Mouse (Mus musculus): Measurements from ENCODE around the gene Iba57. TPM values are rescaled to one million over a fixed set of nuclear protein-coding genes. Genes with fewer than 3 reads are reported as not detected.
A peak's percentile ranks its signal among the peaks of the same experiment; 100 is the strongest.
"Not testable (repeated sequence)": the region's sequence is repeated elsewhere in the genome, so short reads cannot be mapped to it uniquely, and the experiment has no call there.

The Iba57 gene
- polyA plus RNA-seq (2015; fragmentation: Nextera tagmentation; extraction: Ambion mirVana): 6.8 and 7.1 TPM in 2 replicates

GRCm38 (mm10) chr11:59163255-59164236 is at the start of gene Iba57:
Iba57 (minus strand) TSS chr11:59163739.
- whole genome bisulfite sequencing: 3% methylated on average over 68 of the region's 68 CpGs
- H3K4me3 ChIP-seq: peak within 1 kb of the TSS; percentile 60
- peak within 1 kb of the TSS; percentile 59 for H3K4me2 ChIP-seq (replicated peaks)
- peak; percentile 99 for ATAC-seq (replicated peaks)
- no peaks in the 10 kb centered on the region for H3K36me3 ChIP-seq
- peak within 1 kb of the TSS; percentile 98 for H3K27ac ChIP-seq (replicated peaks)
- no peaks in the 10 kb centered on the region for H3K9me3 ChIP-seq
- peak within 1 kb of the TSS; percentile 70 for H3K9ac ChIP-seq (replicated peaks)
- peaks cover 16% of the 10 kb centered on the region for H3K4me1 ChIP-seq
- no peaks in the 10 kb centered on the region for H3K27me3 ChIP-seq

- ATAC-seq (replicated peaks): no peak
- no peak overlapping the region for H3K9ac ChIP-seq (replicated peaks)
- WGBS: 92% methylated on average over 12 of the region's 12 CpGs
Measured at GRCm38 (mm10) chr11:59212892-59213494, 49.5 kb upstream of the Iba57 start.

GRCm38 (mm10) chr11:59212320-59212719 is 48.8 kb upstream of the Iba57 start:
- not testable (repeated sequence) for H3K9ac ChIP-seq (replicated peaks); H3K27me3 ChIP-seq; H3K9me3 ChIP-seq; H3K27ac ChIP-seq (replicated peaks); ATAC-seq (replicated peaks); H3K4me2 ChIP-seq (replicated peaks); H3K4me3 ChIP-seq
- Histone ChIP-seq H3K4me1 (peaks cover 27% of the 10 kb centered on the region), H3K36me3 (peaks cover 27% of the 10 kb centered on the region)
- 87% methylated on average over 12 of the region's 12 CpGs for WGBS

More at GRCm38 (mm10) chr11:59212892-59213494, 49.5 kb upstream of the Iba57 start:
- H3K27ac ChIP-seq (replicated peaks): no peak overlapping the region
- no peaks in the 10 kb centered on the region for H3K9me3 ChIP-seq
- no peaks in the 10 kb centered on the region for H3K27me3 ChIP-seq
- no peak overlapping the region for H3K4me3 ChIP-seq
- peaks cover 27% of the 10 kb centered on the region for H3K36me3 ChIP-seq
- no peak overlapping the region for H3K4me2 ChIP-seq (replicated peaks)
- H3K4me1 ChIP-seq: peaks cover 25% of the 10 kb centered on the region

- H3K27ac ChIP-seq (replicated peaks); H3K27me3 ChIP-seq; H3K4me3 ChIP-seq; H3K9me3 ChIP-seq; H3K9ac ChIP-seq (replicated peaks); H3K4me2 ChIP-seq (replicated peaks); ATAC-seq (replicated peaks): not testable (repeated sequence)
- peaks cover 27% of the 10 kb centered on the region for H3K4me1 ChIP-seq
- peaks cover 28% of the 10 kb centered on the region for H3K36me3 ChIP-seq
- 90% methylated on average over 9 of the region's 9 CpGs for WGBS
Measured at GRCm38 (mm10) chr11:59211561-59211960, 48.0 kb upstream of the Iba57 start.

DNA sequence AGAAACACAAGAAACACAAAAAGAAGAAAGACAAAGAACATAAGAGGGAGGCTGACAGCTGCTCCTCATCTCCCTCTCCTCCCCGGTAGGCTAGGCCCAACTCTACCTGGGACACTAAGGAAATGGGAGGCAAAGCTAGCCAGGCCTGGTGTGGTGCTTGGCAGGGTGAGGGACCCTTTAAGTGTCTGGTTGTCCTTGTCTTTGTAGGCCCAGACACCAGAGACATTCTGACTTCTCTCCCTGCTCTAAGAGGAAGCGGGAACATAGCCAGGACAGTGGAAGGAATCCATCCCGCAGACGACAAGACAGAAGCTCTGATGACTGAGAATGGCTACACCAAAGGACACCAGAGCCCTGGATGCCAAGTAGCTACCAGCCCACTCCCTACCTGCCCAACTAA is 46.5 kb upstream of the Iba57 start:
- Histone ChIP-seq H3K27me3 (no peaks in the 10 kb centered on the region), H3K9ac (replicated peaks) (no peak overlapping the region), H3K27ac (replicated peaks) (no peak overlapping the region), H3K9me3 (no peaks in the 10 kb centered on the region), H3K4me2 (replicated peaks) (no peak overlapping the region), H3K4me3 (no peak overlapping the region), H3K4me1 (peaks cover 27% of the 10 kb centered on the region), H3K36me3 (peaks cover 42% of the 10 kb centered on the region)
- 87% methylated on average over 4 of the region's 4 CpGs for WGBS
- no peak for ATAC-seq (replicated peaks)

GRCm38 (mm10) chr11:59209580-59209979 is 46.0 kb upstream of the Iba57 start:
- Histone ChIP-seq H3K4me1 (peaks cover 27% of the 10 kb centered on the region), H3K4me2 (replicated peaks) (peak overlapping the region; percentile 82), H3K27ac (replicated peaks) (no peak overlapping the region), H3K27me3 (no peaks in the 10 kb centered on the region), H3K36me3 (peaks cover 45% of the 10 kb centered on the region), H3K9me3 (no peaks in the 10 kb centered on the region), H3K4me3 (peak overlapping the region; percentile 79), H3K9ac (replicated peaks) (0 out of 2 replicates have a peak overlapping the region, but pooled peaks have one; percentile 70)
- 49% methylated on average over 5 of the region's 5 CpGs for WGBS
- no peak for ATAC-seq (replicated peaks)

DNA sequence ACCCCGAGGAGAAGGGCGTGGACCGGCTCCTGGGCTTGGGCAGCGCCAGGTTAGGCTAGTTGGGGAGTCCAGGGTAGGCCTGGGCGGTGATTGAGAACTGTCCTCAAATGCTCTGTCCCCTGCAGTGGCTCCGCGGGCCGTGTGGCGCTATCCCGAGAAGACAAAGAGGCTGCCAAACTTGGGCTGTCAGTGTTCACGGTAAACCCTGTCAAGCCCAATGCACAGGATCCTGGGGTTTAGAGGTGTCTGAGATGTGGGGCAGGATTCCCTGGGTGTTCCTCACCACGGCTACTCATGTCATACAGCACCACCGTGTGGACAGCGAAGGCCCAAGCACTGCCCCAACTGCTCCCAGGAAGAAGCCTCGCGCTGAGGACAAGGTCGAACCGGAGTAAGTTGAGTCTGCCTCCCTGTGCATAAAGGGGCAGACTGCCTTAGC is 45.5 kb upstream of the Iba57 start:
- 11% methylated on average over 18 of the region's 18 CpGs for WGBS

GRCm38 (mm10) chr11:59208153-59208831 is 44.8 kb upstream of the Iba57 start, which contains the start of gene 2310033P09Rik:
2310033P09Rik (plus strand) TSS chr11:59208321.
- Histone ChIP-seq H3K4me1 (peaks cover 27% of the 10 kb centered on the region), H3K27me3 (no peaks in the 10 kb centered on the region), H3K27ac (replicated peaks) (peak within 1 kb of the TSS; percentile 84), H3K9me3 (no peaks in the 10 kb centered on the region), H3K4me2 (replicated peaks) (peak within 1 kb of the TSS; percentile 82), H3K36me3 (peaks cover 49% of the 10 kb centered on the region), H3K9ac (replicated peaks) (peak within 1 kb of the TSS; percentile 70), H3K4me3 (peak within 1 kb of the TSS; percentile 79)
- under 1% methylated on average over 67 of the region's 67 CpGs for WGBS
- ATAC-seq (replicated peaks): peak; percentile 89

More for the DNA sequence above, 45.5 kb upstream of the Iba57 start:
- H3K27me3 ChIP-seq: no peaks in the 10 kb centered on the region
- H3K9me3 ChIP-seq: no peaks in the 10 kb centered on the region
- H3K4me2 ChIP-seq (replicated peaks): peak overlapping the region; percentile 82
- peaks cover 27% of the 10 kb centered on the region for H3K4me1 ChIP-seq
- peak; percentile 36 for ATAC-seq (replicated peaks)
- H3K4me3 ChIP-seq: peak overlapping the region; percentile 79
- H3K36me3 ChIP-seq: peaks cover 49% of the 10 kb centered on the region
- peak overlapping the region; percentile 84 for H3K27ac ChIP-seq (replicated peaks)
- H3K9ac ChIP-seq (replicated peaks): peak overlapping the region; percentile 70

DNA sequence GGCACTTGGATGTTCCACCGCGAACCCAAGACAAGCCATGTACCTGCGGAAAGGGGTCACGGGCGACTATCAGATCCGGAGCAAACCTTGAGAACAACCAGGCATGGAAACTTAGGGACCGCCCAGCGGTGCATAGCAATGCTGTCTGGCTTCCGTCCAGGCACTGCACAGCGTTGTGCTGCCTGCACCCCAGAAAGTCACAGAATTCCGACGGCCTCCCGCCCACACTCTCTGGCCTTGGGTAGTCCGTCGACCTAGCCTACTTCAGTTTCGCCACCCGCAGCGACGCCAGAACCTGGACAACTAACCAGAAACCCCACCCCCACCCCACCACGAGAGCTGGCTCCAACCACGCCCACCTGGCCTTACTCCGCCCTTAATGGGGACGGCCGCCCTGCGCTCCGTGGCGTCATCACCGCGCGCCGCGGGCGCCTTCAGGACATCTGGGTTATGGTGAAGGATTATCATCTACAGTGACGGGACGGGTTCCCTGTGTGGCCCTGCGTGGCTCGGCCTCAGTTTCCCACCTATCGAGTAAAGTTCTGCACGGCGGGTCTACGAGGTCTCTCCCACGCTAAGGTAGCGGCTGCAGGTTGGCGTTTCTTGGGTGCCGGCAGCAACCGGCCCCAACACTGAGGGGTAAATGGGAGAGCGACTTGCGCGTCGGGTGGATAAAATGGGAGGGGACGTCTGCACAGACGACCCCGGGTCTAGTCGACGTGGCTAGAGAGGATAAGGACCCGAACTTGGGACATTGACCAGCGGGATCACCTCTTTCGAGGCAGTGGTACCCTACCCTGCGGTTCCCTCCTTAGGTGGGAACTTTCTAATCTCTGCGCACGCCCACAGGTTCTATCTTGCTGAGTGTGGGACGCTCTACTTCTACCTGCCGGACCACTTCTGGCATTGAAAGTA is 38.8 kb upstream of the Iba57 start, which contains the start of gene Mrpl55:
TSS of gene Mrpl55 (plus strand) at position 406 of the 915 bp plus-strand sequence.
- under 1% methylated on average over 63 of the region's 63 CpGs for WGBS

GRCm38 (mm10) chr11:59201216-59202002 is 37.9 kb upstream of the Iba57 start:
- Histone ChIP-seq H3K9me3 (no peaks in the 10 kb centered on the region), H3K4me2 (replicated peaks) (peak overlapping the region; percentile 96), H3K36me3 (peaks cover 20% of the 10 kb centered on the region), H3K9ac (replicated peaks) (peak overlapping the region; percentile 81), H3K27me3 (no peaks in the 10 kb centered on the region), H3K4me3 (peak overlapping the region; percentile 81), H3K4me1 (peaks cover 18% of the 10 kb centered on the region), H3K27ac (replicated peaks) (peak overlapping the region; percentile 59)
- WGBS: 34% methylated on average over 16 of the region's 16 CpGs
- ATAC-seq (replicated peaks): peak; percentile 23; the same call in 1 of the 2 replicates

More for the DNA sequence above, 38.8 kb upstream of the Iba57 start, which contains the start of gene Mrpl55:
- ATAC-seq (replicated peaks): peak; percentile 93
- H3K9me3 ChIP-seq: no peaks in the 10 kb centered on the region
- peaks cover 22% of the 10 kb centered on the region for H3K36me3 ChIP-seq
- H3K4me3 ChIP-seq: peak within 1 kb of the TSS; percentile 81
- H3K27me3 ChIP-seq: no peaks in the 10 kb centered on the region
- H3K9ac ChIP-seq (replicated peaks): peak within 1 kb of the TSS; percentile 81
- peak within 1 kb of the TSS; percentile 59 for H3K27ac ChIP-seq (replicated peaks)
- peaks cover 20% of the 10 kb centered on the region for H3K4me1 ChIP-seq
- H3K4me2 ChIP-seq (replicated peaks): peak within 1 kb of the TSS; percentile 96

All from forebrain, embryonic 15.5 days (tissue).